Mouse (Mus musculus): ENCODE data around the gene Phf24. TPM values are rescaled to one million over a fixed set of nuclear protein-coding genes. Genes with fewer than 3 reads are reported as not detected.

Phf24 gene
- polyA plus RNA-seq, 1 experiment: 1.1 TPM

- Histone ChIP-seq H3K27ac (ENCODE audit: insufficient read depth, low read length) (no peak overlapping the region), H3K36me3 (ENCODE audit: control insufficient read depth, insufficient read depth, low read length) (no peaks in the 10 kb centered on the region), H3K4me1 (ENCODE audit: control insufficient read depth, insufficient read depth, insufficient read length) (no peaks in the 10 kb centered on the region), H3K27me3 (ENCODE audit: control insufficient read depth, insufficient read depth, low read length) (no peaks in the 10 kb centered on the region; the same call in 1 of the 2 replicates), H3K4me3 (ENCODE audit: extremely low read depth, insufficient read depth, insufficient read length) (no peak overlapping the region)
- TF ChIP-seq POLR2A (IDR thresholded peaks at IDR 0.05; ENCODE audit: low read depth, low read length) (no peak), CTCF (IDR thresholded peaks at IDR 0.05; ENCODE audit: extremely low read depth, insufficient read depth, insufficient read length, insufficient replicate concordance) (no peak)
- WGBS: 85% methylated on average over 7 of the region's 7 CpGs
- DNase-seq (ENCODE audit: low read depth in 1 of 2, low spot score in 2 of 2): no peak
These were observed 25.3 kb upstream of the Phf24 start for GRCm38 (mm10) chr4:42891176-42891575.

- 88% methylated on average over 7 of the region's 7 CpGs for WGBS
These were observed 21.3 kb upstream of the Phf24 start for GRCm38 (mm10) chr4:42895118-42895517.

DNA sequence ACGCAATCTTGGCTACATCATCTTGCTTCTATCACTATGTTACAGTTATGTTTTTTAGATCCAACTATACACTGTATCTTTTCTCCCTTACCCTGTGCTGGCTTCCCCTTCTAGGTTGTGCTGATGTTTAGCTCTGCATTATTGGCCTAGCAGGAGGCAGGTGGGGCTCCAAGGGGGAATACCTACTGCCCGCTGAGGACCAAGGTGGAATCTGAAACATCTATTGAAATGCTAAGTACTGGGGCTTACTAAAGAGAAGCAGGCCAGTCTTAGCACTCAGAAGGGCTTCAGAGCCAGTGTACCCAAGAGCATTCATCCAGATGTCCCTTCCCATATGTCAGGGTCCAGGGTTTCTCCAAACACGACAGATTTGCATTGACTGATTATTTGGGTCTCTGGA lies 17.5 kb upstream of the Phf24 start:
- Histone ChIP-seq H3K27ac (ENCODE audit: insufficient read depth, low read length) (no peak overlapping the region), H3K36me3 (ENCODE audit: control insufficient read depth, insufficient read depth, low read length) (no peaks in the 10 kb centered on the region), H3K4me1 (ENCODE audit: control insufficient read depth, insufficient read depth, insufficient read length) (no peaks in the 10 kb centered on the region), H3K27me3 (ENCODE audit: control insufficient read depth, insufficient read depth, low read length) (no peaks in the 10 kb centered on the region; the same call in 1 of the 2 replicates), H3K4me3 (ENCODE audit: extremely low read depth, insufficient read depth, insufficient read length) (no peak overlapping the region)
- no peak for TF ChIP-seq CTCF (IDR thresholded peaks at IDR 0.05; ENCODE audit: extremely low read depth, insufficient read depth, insufficient read length, insufficient replicate concordance)
- TF ChIP-seq POLR2A (IDR thresholded peaks at IDR 0.05; ENCODE audit: low read depth, low read length): no peak
- DNase-seq (ENCODE audit: low read depth in 1 of 2, low spot score in 2 of 2): no peak
- whole genome bisulfite sequencing: 84% methylated on average over 3 of the region's 3 CpGs

More at GRCm38 (mm10) chr4:42895118-42895517, 21.3 kb upstream of the Phf24 start:
- no peak overlapping the region for H3K27ac ChIP-seq (ENCODE audit: insufficient read depth, low read length)
- H3K4me1 ChIP-seq (ENCODE audit: control insufficient read depth, insufficient read depth, insufficient read length): no peaks in the 10 kb centered on the region
- no peaks in the 10 kb centered on the region; the same call in 1 of the 2 replicates for H3K27me3 ChIP-seq (ENCODE audit: control insufficient read depth, insufficient read depth, low read length)
- H3K36me3 ChIP-seq (ENCODE audit: control insufficient read depth, insufficient read depth, low read length): no peaks in the 10 kb centered on the region
- no peak for TF ChIP-seq POLR2A (IDR thresholded peaks at IDR 0.05; ENCODE audit: low read depth, low read length)
- no peak for TF ChIP-seq CTCF (IDR thresholded peaks at IDR 0.05; ENCODE audit: extremely low read depth, insufficient read depth, insufficient read length, insufficient replicate concordance)
- H3K4me3 ChIP-seq (ENCODE audit: extremely low read depth, insufficient read depth, insufficient read length): no peak overlapping the region
- DNase-seq (ENCODE audit: low read depth in 1 of 2, low spot score in 2 of 2): no peak

GRCm38 (mm10) chr4:42900878-42901277 lies 15.6 kb upstream of the Phf24 start:
- Histone ChIP-seq H3K27me3 (ENCODE audit: control insufficient read depth, insufficient read depth, low read length) (no peaks in the 10 kb centered on the region), H3K4me3 (ENCODE audit: extremely low read depth, insufficient read depth, insufficient read length) (no peak overlapping the region), H3K36me3 (ENCODE audit: control insufficient read depth, insufficient read depth, low read length) (no peaks in the 10 kb centered on the region), H3K27ac (ENCODE audit: insufficient read depth, low read length) (no peak overlapping the region), H3K4me1 (ENCODE audit: control insufficient read depth, insufficient read depth, insufficient read length) (no peaks in the 10 kb centered on the region)
- 45% methylated on average over 5 of the region's 5 CpGs for WGBS
- DNase-seq (ENCODE audit: low read depth in 1 of 2, low spot score in 2 of 2): no peak
- TF ChIP-seq CTCF (IDR thresholded peaks at IDR 0.05; ENCODE audit: extremely low read depth, insufficient read depth, insufficient read length, insufficient replicate concordance) (no peak), POLR2A (IDR thresholded peaks at IDR 0.05; ENCODE audit: low read depth, low read length) (no peak)

DNA sequence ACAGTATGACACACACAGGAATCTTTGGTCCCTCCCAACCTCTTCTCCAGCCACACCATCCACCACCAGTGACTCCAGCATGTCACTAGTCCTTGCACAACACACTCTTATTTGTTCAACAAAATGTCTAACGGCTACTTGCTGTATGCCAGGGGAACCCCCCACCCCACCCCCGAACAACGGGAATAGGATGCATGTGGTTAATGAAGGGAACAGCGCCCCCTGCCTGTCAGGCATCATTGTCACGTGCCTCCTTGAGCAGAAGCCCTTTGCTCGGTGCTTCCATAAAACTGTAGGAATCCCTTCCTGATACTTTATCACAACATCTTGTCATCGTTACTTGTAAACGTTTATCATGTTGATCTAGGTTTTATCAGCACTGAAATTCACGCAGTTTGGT lies 14.3 kb upstream of the Phf24 start:
- no peak for DNase-seq (ENCODE audit: low read depth in 1 of 2, low spot score in 2 of 2)
- 49% methylated on average over 9 of the region's 9 CpGs for WGBS
- no peaks in the 10 kb centered on the region for H3K27me3 ChIP-seq (ENCODE audit: control insufficient read depth, insufficient read depth, low read length)

DNA sequence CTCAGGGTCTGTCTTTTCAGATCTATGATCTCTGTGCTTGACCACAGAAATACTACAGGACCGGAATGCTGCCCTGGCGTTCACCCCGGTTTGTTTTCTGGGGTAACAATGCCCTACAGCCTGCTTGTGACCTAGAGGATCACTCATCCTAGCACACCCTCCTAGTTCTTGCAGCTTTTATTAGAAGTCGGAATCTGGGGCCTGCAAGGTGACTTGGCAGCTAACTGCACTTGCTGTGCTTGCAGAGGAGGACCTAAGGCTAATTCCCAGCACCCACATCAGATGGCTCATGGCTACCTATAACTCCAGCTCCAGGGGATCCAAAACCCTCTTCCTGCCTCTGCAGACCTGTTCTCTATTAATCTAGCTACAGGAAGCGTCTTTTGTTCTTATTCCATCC lies 13.7 kb upstream of the Phf24 start:
- H3K36me3 ChIP-seq (ENCODE audit: control insufficient read depth, insufficient read depth, low read length): no peaks in the 10 kb centered on the region
- DNase-seq (ENCODE audit: low read depth in 1 of 2, low spot score in 2 of 2): no peak
- no peaks in the 10 kb centered on the region for H3K27me3 ChIP-seq (ENCODE audit: control insufficient read depth, insufficient read depth, low read length)
- 92% methylated on average over 5 of the region's 5 CpGs for WGBS
- no peaks in the 10 kb centered on the region for H3K4me1 ChIP-seq (ENCODE audit: control insufficient read depth, insufficient read depth, insufficient read length)
- TF ChIP-seq POLR2A (IDR thresholded peaks at IDR 0.05; ENCODE audit: low read depth, low read length) (no peak), CTCF (IDR thresholded peaks at IDR 0.05; ENCODE audit: extremely low read depth, insufficient read depth, insufficient read length, insufficient replicate concordance) (no peak)
- H3K4me3 ChIP-seq (ENCODE audit: extremely low read depth, insufficient read depth, insufficient read length): no peak overlapping the region
- no peak overlapping the region for H3K27ac ChIP-seq (ENCODE audit: insufficient read depth, low read length)

More for the DNA sequence above, 14.3 kb upstream of the Phf24 start:
- Histone ChIP-seq H3K4me1 (ENCODE audit: control insufficient read depth, insufficient read depth, insufficient read length) (no peaks in the 10 kb centered on the region), H3K36me3 (ENCODE audit: control insufficient read depth, insufficient read depth, low read length) (no peaks in the 10 kb centered on the region), H3K4me3 (ENCODE audit: extremely low read depth, insufficient read depth, insufficient read length) (no peak overlapping the region), H3K27ac (ENCODE audit: insufficient read depth, low read length) (no peak overlapping the region)
- TF ChIP-seq CTCF (IDR thresholded peaks at IDR 0.05; ENCODE audit: extremely low read depth, insufficient read depth, insufficient read length, insufficient replicate concordance): no peak
- TF ChIP-seq POLR2A (IDR thresholded peaks at IDR 0.05; ENCODE audit: low read depth, low read length): no peak

DNA sequence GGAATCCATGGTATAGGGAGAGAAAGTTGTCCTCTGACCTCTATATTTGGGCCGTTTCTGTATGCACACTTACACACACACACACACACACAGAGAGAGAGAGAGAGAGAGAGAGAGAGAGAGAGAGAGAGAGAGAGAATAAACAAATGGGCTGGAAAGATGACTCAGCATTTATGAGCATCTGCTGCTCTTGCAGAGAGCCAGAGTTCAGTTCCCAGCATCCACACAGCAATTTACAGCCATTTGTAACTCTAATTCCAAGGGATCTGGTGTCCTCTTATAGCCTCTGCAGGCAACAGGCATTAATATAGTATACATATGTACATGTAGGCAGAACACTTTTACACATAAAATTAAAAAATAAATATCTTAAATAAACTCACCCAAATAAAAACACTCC lies 12.5 kb upstream of the Phf24 start:
- Histone ChIP-seq H3K4me3 (ENCODE audit: extremely low read depth, insufficient read depth, insufficient read length) (no peak overlapping the region), H3K36me3 (ENCODE audit: control insufficient read depth, insufficient read depth, low read length) (no peaks in the 10 kb centered on the region), H3K27ac (ENCODE audit: insufficient read depth, low read length) (no peak overlapping the region), H3K4me1 (ENCODE audit: control insufficient read depth, insufficient read depth, insufficient read length) (no peaks in the 10 kb centered on the region), H3K27me3 (ENCODE audit: control insufficient read depth, insufficient read depth, low read length) (no peaks in the 10 kb centered on the region)
- WGBS: 56% methylated on average over 1 of the region's 1 CpGs
- no peak for DNase-seq (ENCODE audit: low read depth in 1 of 2, low spot score in 2 of 2)
- no peak for TF ChIP-seq POLR2A (IDR thresholded peaks at IDR 0.05; ENCODE audit: low read depth, low read length)
- TF ChIP-seq CTCF (IDR thresholded peaks at IDR 0.05; ENCODE audit: extremely low read depth, insufficient read depth, insufficient read length, insufficient replicate concordance): no peak
